Mouse (Mus musculus) erythroblast, embryonic 14.5 days (primary cell): ENCODE measurements around the gene Tubg1.

Experiments
- GATA1 ChIP-seq: IDR thresholded peaks from 2 replicates; pipeline ENCODE4 v1.6.1; 2012; ENCODE audit warnings: low read length, inconsistent platforms, mixed read lengths
- TAL1 ChIP-seq: IDR thresholded peaks from 3 replicates; pipeline ENCODE4 v1.6.1; 2012; ENCODE audit warnings: low read length, inconsistent platforms, mixed read lengths

DNA sequence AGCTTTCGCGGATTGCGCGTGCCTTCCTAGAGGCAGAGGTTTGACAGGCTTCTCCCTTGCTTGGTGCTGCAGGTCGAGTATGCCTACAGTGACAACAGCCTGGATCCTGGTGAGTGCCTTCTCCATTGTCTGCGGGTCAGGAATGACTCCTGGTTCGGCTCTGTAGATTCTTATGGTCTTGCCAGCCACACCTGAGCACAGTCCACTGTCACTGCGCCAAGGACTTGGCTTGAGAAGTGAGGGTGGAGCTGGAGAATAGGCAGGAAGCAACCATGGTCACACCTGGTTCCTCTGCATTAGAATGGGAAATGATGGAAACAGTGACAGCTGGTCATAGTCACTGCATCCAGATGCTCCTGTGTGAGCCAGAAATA is 32.1 kb upstream of the Tubg1 start:
- no peak for TF ChIP-seq TAL1
- TF ChIP-seq GATA1 = no peak
